ENCODE assay signal across 21 mouse cellular contexts in the genomic region with DNA sequence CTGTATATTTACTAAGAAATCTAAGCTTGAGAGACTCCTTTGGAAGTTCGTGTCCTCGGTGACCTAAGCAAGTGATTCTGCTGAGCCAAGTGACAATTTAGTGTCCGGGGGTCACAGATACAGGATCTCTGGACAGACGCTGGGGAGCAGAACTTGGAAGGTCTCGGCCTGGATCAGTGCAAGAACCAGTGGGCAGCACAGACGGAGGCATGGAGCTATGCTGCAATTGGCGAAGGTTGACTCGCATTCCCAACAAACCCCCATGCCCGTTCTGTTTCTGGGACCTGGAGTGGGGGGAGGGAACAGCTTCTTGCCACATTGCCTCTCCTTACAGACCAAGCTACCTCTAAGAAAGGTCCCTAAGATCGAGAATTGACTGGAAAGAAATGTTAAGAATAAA. TPM values are rescaled to one million over a fixed set of nuclear protein-coding genes. Genes with fewer than 3 reads are reported as not detected.
DNase-seq lines count a peak whose midpoint lies in the region; ATAC-seq lines count a peak whose summit lies in the region.
"Had no signal": no experiment of that assay in that cellular context is flagged by ENCODE, and none has a peak within 500 bp of the region (broad histone marks: within the 10 kb centered on the region; RNA-seq: fewer than 3 reads in every experiment).

No protein-coding gene starts in this region.

- no peaks in the 10 kb centered on the region for H3K4me1 ChIP-seq in midbrain, embryonic 11.5 days (ENCODE audit: control insufficient read depth, insufficient read depth, low read length)
- no peaks in the 10 kb centered on the region for H3K4me1 ChIP-seq in midbrain, embryonic 13.5 days (replicated peaks)

- H3K4me3 ChIP-seq in midbrain, embryonic 11.5 days (ENCODE audit: low read depth, low read length), result no peak overlapping the region
- no peak overlapping the region for H3K4me3 ChIP-seq in midbrain, embryonic 13.5 days (replicated peaks)

- H3K27me3 ChIP-seq in midbrain, embryonic 11.5 days (ENCODE audit: control insufficient read depth, insufficient read depth, low read length), result no peaks in the 10 kb centered on the region
- H3K27me3 ChIP-seq in midbrain, embryonic 13.5 days, result peaks cover 27% of the 10 kb centered on the region
- H3K27me3 ChIP-seq: CH12.LX, Patski had no signal

- no peaks in the 10 kb centered on the region for H3K9me3 ChIP-seq in midbrain, embryonic 11.5 days (ENCODE audit: control insufficient read depth, low read length)
- H3K9me3 ChIP-seq in midbrain, embryonic 13.5 days, result no peaks in the 10 kb centered on the region
- H3K9me3 ChIP-seq: G1E had no signal

- peak; percentile 74 for DNase-seq in heart, adult 11 months
- no peak for DNase-seq in heart, postnatal 4 days
- peak; percentile 65 for DNase-seq in midbrain, embryonic 11.5 days (ENCODE audit: low spot score, missing footprints)
- DNase-seq: adrenal gland, adult 2 months; adrenal gland, adult 8-10 months; adrenal gland, postnatal 10 days; adrenal gland, postnatal 14 days; adrenal gland, postnatal 25 days; adrenal gland, postnatal 36 days; B cell, adult 2 months; cerebellum, adult 11 months; cerebellum, adult 11-12 months; cerebellum, adult 18-20 months had no signal

- ATAC-seq in midbrain, embryonic 11.5 days (ENCODE audit: low FRiP score), result no peak
- ATAC-seq in midbrain, embryonic 13.5 days, result no peak
- ATAC-seq: activated CD4-positive, CD25-positive, alpha-beta regulatory T cell, adult 4 months; CD4-positive, CD25-positive, alpha-beta regulatory T cell, adult 4 months; Patski had no signal

- WGBS in midbrain, embryonic 11.5 days, result 91% methylated on average over 10 of the region's 10 CpGs
- WGBS in midbrain, embryonic 13.5 days, result 94% methylated on average over 10 of the region's 10 CpGs

- no peaks in the 10 kb centered on the region for H3K36me3 ChIP-seq in midbrain, embryonic 11.5 days (ENCODE audit: control insufficient read depth, insufficient read depth, low read length)
- no peaks in the 10 kb centered on the region for H3K36me3 ChIP-seq in midbrain, embryonic 13.5 days
- H3K36me3 ChIP-seq: G1E had no signal

- no peak overlapping the region for H3K9ac ChIP-seq in midbrain, embryonic 11.5 days (ENCODE audit: low read length)
- no peak overlapping the region for H3K9ac ChIP-seq in midbrain, embryonic 13.5 days (replicated peaks)

- no peak overlapping the region for H3K4me2 ChIP-seq in midbrain, embryonic 11.5 days
- H3K4me2 ChIP-seq in midbrain, embryonic 13.5 days (replicated peaks), result no peak overlapping the region

- H3K27ac ChIP-seq in midbrain, embryonic 11.5 days (ENCODE audit: low read depth, low read length), result no peak overlapping the region
- no peak overlapping the region for H3K27ac ChIP-seq in midbrain, embryonic 13.5 days

RNA-seq across cellular contexts. Expression of a gene that starts 46.9 kb away (rescaled TPM):
- total RNA-seq in heart, postnatal 4 days (2021), result under 1 TPM; 0.16 to 0.17 TPM
- not detected in 2 replicates for polyA plus RNA-seq in midbrain, embryonic 11.5 days (2014; fragmentation: Nextera tagmentation; extraction: Ambion mirVana)
- not detected in 2 replicates for polyA plus RNA-seq in midbrain, embryonic 13.5 days (2015; fragmentation: Nextera tagmentation; extraction: Ambion mirVana)
- total RNA-seq: CH12.LX, MEL had no signal
- polyA plus RNA-seq: activated CD4-positive, CD25-positive, alpha-beta regulatory T cell, adult 4 months; brain, embryonic 14.5 days; CD4-positive, CD25-positive, alpha-beta regulatory T cell, adult 4 months; G1E had no signal
